Mouse (Mus musculus) lung, adult 2 months (tissue): ENCODE data around the gene Ly9.

Source experiments
- CTCF ChIP-seq: fragments of 200-500 bp; IDR thresholded peaks from 2 replicates; pipeline ENCODE4 v1.5.1; 2011; ENCODE audit warnings: mild to moderate bottlenecking, low read length, control low read depth; ENCODE audit not compliant: insufficient read depth
- POLR2A ChIP-seq: fragments of 200-500 bp; IDR thresholded peaks from 2 replicates; pipeline ENCODE4 v1.6.1; 2011; ENCODE audit warnings: low read depth, mild to moderate bottlenecking, control low read depth, low read length, borderline replicate concordance; ENCODE audit errors: extremely low read depth

DNA sequence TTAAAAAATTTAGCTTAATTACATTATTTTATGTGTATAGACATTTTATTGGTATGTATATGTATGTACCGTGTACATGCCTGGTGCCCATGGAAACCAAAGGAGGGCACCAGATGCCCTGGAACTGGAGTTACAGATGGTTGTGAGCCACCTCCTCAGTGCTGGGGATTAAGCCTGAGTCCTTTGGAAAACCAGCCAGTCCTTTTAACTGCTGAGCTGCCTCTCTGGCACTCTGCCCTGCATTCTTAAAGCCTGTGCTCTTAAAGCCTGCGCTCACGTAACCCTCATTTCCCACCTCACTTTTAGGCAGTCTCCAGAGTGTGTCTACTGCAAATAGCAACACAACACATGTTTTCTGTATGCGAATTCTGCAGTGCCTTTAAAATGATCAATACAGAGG lies 23.7 kb upstream of the Ly9 start:
- no peak for TF ChIP-seq CTCF
- TF ChIP-seq POLR2A: no peak
